Mouse (Mus musculus) kidney, embryonic 16.5 days (tissue): ENCODE results near the gene Kmt5c. TPM values are rescaled to one million over a fixed set of nuclear protein-coding genes. Genes with fewer than 3 reads are reported as not detected.
A peak's percentile ranks its signal among the peaks of the same experiment; 100 is the strongest.

Source experiments
- ATAC-seq: fragments of 200-750 bp; cut with Nextera tagmentation; 2 replicates; pipeline ENCODE4 v1.8.0; 2017; ENCODE audit warnings: moderate TSS enrichment; ENCODE audit not compliant: low FRiP score, low TSS enrichment
- H3K27ac ChIP-seq: fragments of 300-500 bp; sonication (generic); 2 replicates; pipeline ENCODE4 v1.5.1; 2014; ENCODE audit warnings: low read length
- H3K27me3 ChIP-seq: fragments of 300-500 bp; sonication (generic); 2 replicates; pipeline ENCODE4 v1.6.1; 2014; ENCODE audit warnings: low read length, control low read depth, mixed read lengths; ENCODE audit not compliant: insufficient read depth
- H3K36me3 ChIP-seq: fragments of 300-500 bp; sonication (generic); 2 replicates; pipeline ENCODE4 v1.6.1; 2014; ENCODE audit warnings: low read length, control low read depth, mixed read lengths; ENCODE audit not compliant: insufficient read depth
- H3K4me1 ChIP-seq: fragments of 300-500 bp; sonication (generic); 2 replicates; pipeline ENCODE4 v1.6.1; 2014; ENCODE audit warnings: low read length, control low read depth, mixed read lengths; ENCODE audit not compliant: insufficient read depth
- H3K4me2 ChIP-seq: fragments of 300-500 bp; sonication (generic); replicated peaks from 2 replicates; pipeline ENCODE4 v1.6.1; 2014; ENCODE audit warnings: low read depth, low read length
- H3K4me3 ChIP-seq: fragments of 300-500 bp; sonication (generic); 2 replicates; pipeline ENCODE4 v1.5.1; 2014; ENCODE audit warnings: mild to moderate bottlenecking, low read length
- H3K9ac ChIP-seq: fragments of 300-500 bp; sonication (generic); replicated peaks from 2 replicates; pipeline ENCODE4 v1.6.1; 2014; ENCODE audit warnings: low read length
- H3K9me3 ChIP-seq: fragments of 300-500 bp; sonication (generic); 2 replicates; pipeline ENCODE4 v1.6.1; 2016; ENCODE audit warnings: low read length, control low read depth
- WGBS: fragments of 180-500 bp; shearing (Covaris S2); extraction: QIAGEN DNeasy Blood & Tissue Kit; methylation state at CpG from one replicate; pipeline ENCODE4 v1.1.7; 2014; 5-methylcytosine and 5-hydroxymethylcytosine counted together
- polyA plus RNA-seq: library from polyadenylated mRNA; unstranded; fragments of >200 nt; fragmentation: Nextera tagmentation; extraction: Ambion mirVana; gene quantifications from 2 replicates; pipeline ENCODE4 v1.2.1, GENCODE M21; 2015

The Kmt5c gene
- polyA plus RNA-seq, 1 experiment from 2014 or later, result 99.3 TPM

- Histone ChIP-seq H3K36me3 (no peaks in the 10 kb centered on the region), H3K9me3 (no peaks in the 10 kb centered on the region), H3K4me2 (peak overlapping the region; percentile 48), H3K27me3 (no peaks in the 10 kb centered on the region), H3K4me1 (no peaks in the 10 kb centered on the region), H3K9ac (no peak overlapping the region), H3K27ac (no peak overlapping the region), H3K4me3 (peak overlapping the region; percentile 24; the same call in 1 of the 2 replicates)
- WGBS, result 35% methylated on average over 12 of the region's 12 CpGs
- ATAC-seq, result peak; percentile 62
These were observed 16.4 kb upstream of the Kmt5c start for GRCm38 (mm10) chr7:4723508-4723907.

GRCm38 (mm10) chr7:4724359-4724758 lies 15.6 kb upstream of the Kmt5c start:
- no peaks in the 10 kb centered on the region for H3K4me1 ChIP-seq
- no peak overlapping the region for H3K4me2 ChIP-seq
- H3K36me3 ChIP-seq, result no peaks in the 10 kb centered on the region
- no peaks in the 10 kb centered on the region for H3K9me3 ChIP-seq
- no peak overlapping the region for H3K4me3 ChIP-seq
- H3K27me3 ChIP-seq, result no peaks in the 10 kb centered on the region
- WGBS, result 37% methylated on average over 3 of the region's 3 CpGs
- no peak overlapping the region for H3K9ac ChIP-seq
- H3K27ac ChIP-seq, result no peak overlapping the region
- ATAC-seq, result no peak

GRCm38 (mm10) chr7:4725169-4725568 lies 14.7 kb upstream of the Kmt5c start, which contains the start of gene Tmem150b:
Tmem150b (minus strand) TSS chr7:4725249.
- no peak within 1 kb of the TSS for H3K9ac ChIP-seq
- no peaks in the 10 kb centered on the region for H3K4me1 ChIP-seq
- H3K36me3 ChIP-seq, result no peaks in the 10 kb centered on the region
- WGBS, result 78% methylated on average over 7 of the region's 7 CpGs
- no peak within 1 kb of the TSS for H3K4me3 ChIP-seq
- ATAC-seq, result no peak
- no peaks in the 10 kb centered on the region for H3K9me3 ChIP-seq
- H3K27ac ChIP-seq, result no peak within 1 kb of the TSS
- H3K4me2 ChIP-seq, result no peak within 1 kb of the TSS
- no peaks in the 10 kb centered on the region for H3K27me3 ChIP-seq

- no peak overlapping the region for H3K4me3 ChIP-seq
- no peak overlapping the region for H3K27ac ChIP-seq
- no peak for ATAC-seq
- 84% methylated on average over 5 of the region's 5 CpGs for WGBS
- H3K9me3 ChIP-seq, result no peaks in the 10 kb centered on the region
- no peaks in the 10 kb centered on the region for H3K36me3 ChIP-seq
- H3K4me1 ChIP-seq, result no peaks in the 10 kb centered on the region
- H3K9ac ChIP-seq, result no peak overlapping the region
- H3K27me3 ChIP-seq, result no peaks in the 10 kb centered on the region
- no peak overlapping the region for H3K4me2 ChIP-seq
These were observed 8.8 kb upstream of the Kmt5c start for GRCm38 (mm10) chr7:4731090-4731489.

GRCm38 (mm10) chr7:4732968-4733392 lies 6.9 kb upstream of the Kmt5c start:
- WGBS, result 63% methylated on average over 6 of the region's 6 CpGs
- ATAC-seq, result no peak
- Histone ChIP-seq H3K27me3 (no peaks in the 10 kb centered on the region), H3K9ac (no peak overlapping the region), H3K4me2 (no peak overlapping the region), H3K27ac (no peak overlapping the region), H3K4me1 (no peaks in the 10 kb centered on the region), H3K4me3 (no peak overlapping the region), H3K36me3 (no peaks in the 10 kb centered on the region), H3K9me3 (no peaks in the 10 kb centered on the region)

- H3K27me3 ChIP-seq, result no peaks in the 10 kb centered on the region
- H3K36me3 ChIP-seq, result peaks cover 2% of the 10 kb centered on the region
- peak overlapping the region; percentile 55 for H3K4me2 ChIP-seq
- H3K9me3 ChIP-seq, result no peaks in the 10 kb centered on the region
- H3K4me1 ChIP-seq, result peaks cover 28% of the 10 kb centered on the region
- H3K9ac ChIP-seq, result peak overlapping the region; percentile 50
- WGBS, result 45% methylated on average over 10 of the region's 10 CpGs
- H3K27ac ChIP-seq, result peak overlapping the region; percentile 59
- ATAC-seq, result no peak
- peak overlapping the region; percentile 87 for H3K4me3 ChIP-seq
These were observed 823 bp upstream of the Kmt5c start for GRCm38 (mm10) chr7:4739041-4739543.

GRCm38 (mm10) chr7:4740309-4740727 lies 403 bp downstream of the Kmt5c start:
- ATAC-seq, result peak; percentile 39
- under 1% methylated on average over 12 of the region's 14 CpGs for WGBS

GRCm38 (mm10) chr7:4741151-4741550 lies 1.2 kb downstream of the Kmt5c start:
- H3K9me3 ChIP-seq, result no peaks in the 10 kb centered on the region
- ATAC-seq, result no peak
- H3K36me3 ChIP-seq, result peaks cover 9% of the 10 kb centered on the region
- peaks cover 28% of the 10 kb centered on the region for H3K4me1 ChIP-seq
- no peaks in the 10 kb centered on the region for H3K27me3 ChIP-seq
- peak overlapping the region; percentile 87 for H3K4me3 ChIP-seq
- peak overlapping the region; percentile 89 for H3K4me2 ChIP-seq
- H3K27ac ChIP-seq, result peak overlapping the region; percentile 95
- WGBS, result 6% methylated on average over 4 of the region's 4 CpGs
- H3K9ac ChIP-seq, result peak overlapping the region; percentile 93

More at GRCm38 (mm10) chr7:4740309-4740727, 403 bp downstream of the Kmt5c start:
- peak overlapping the region; percentile 89 for H3K4me2 ChIP-seq
- peak overlapping the region; percentile 87 for H3K4me3 ChIP-seq
- peak overlapping the region; percentile 95 for H3K27ac ChIP-seq
- peak overlapping the region; percentile 93 for H3K9ac ChIP-seq
- H3K9me3 ChIP-seq, result no peaks in the 10 kb centered on the region
- H3K27me3 ChIP-seq, result no peaks in the 10 kb centered on the region
- H3K4me1 ChIP-seq, result peaks cover 28% of the 10 kb centered on the region
- peaks cover 5% of the 10 kb centered on the region for H3K36me3 ChIP-seq

GRCm38 (mm10) chr7:4741672-4742481 lies 2.0 kb downstream of the Kmt5c start:
- H3K27me3 ChIP-seq, result no peaks in the 10 kb centered on the region
- H3K36me3 ChIP-seq, result peaks cover 17% of the 10 kb centered on the region
- H3K4me1 ChIP-seq, result peaks cover 28% of the 10 kb centered on the region
- ATAC-seq, result no peak
- peak overlapping the region; percentile 93 for H3K9ac ChIP-seq
- no peaks in the 10 kb centered on the region for H3K9me3 ChIP-seq
- H3K4me3 ChIP-seq, result peak overlapping the region; percentile 87
- 82% methylated on average over 21 of the region's 21 CpGs for WGBS
- H3K27ac ChIP-seq, result peak overlapping the region; percentile 95
- peak overlapping the region; percentile 89 for H3K4me2 ChIP-seq

GRCm38 (mm10) chr7:4742482-4742819 lies 2.5 kb downstream of the Kmt5c start:
- peaks cover 18% of the 10 kb centered on the region for H3K36me3 ChIP-seq
- no peak overlapping the region for H3K27ac ChIP-seq
- no peak overlapping the region for H3K4me2 ChIP-seq
- H3K4me1 ChIP-seq, result peaks cover 28% of the 10 kb centered on the region
- no peak overlapping the region for H3K9ac ChIP-seq
- H3K27me3 ChIP-seq, result no peaks in the 10 kb centered on the region
- no peak for ATAC-seq
- 86% methylated on average over 6 of the region's 6 CpGs for WGBS
- H3K9me3 ChIP-seq, result no peaks in the 10 kb centered on the region
- H3K4me3 ChIP-seq, result no peak overlapping the region
